Mouse (Mus musculus) limb, embryonic 14.5 days (tissue): Measurements from ENCODE around the gene Rgs7bp. TPM values are rescaled to one million over a fixed set of nuclear protein-coding genes. Genes with fewer than 3 reads are reported as not detected.

Experiments used
- ATAC-seq: fragments of 200-750 bp; cut with Nextera tagmentation; 2 replicates; pipeline ENCODE4 v1.8.0; 2017; ENCODE audit warnings: low read depth, moderate number of reproducible peaks, moderate TSS enrichment; ENCODE audit not compliant: low FRiP score
- DNase-seq: peaks from one replicate; pipeline ENCODE4 v3.0.0-alpha.2; 2015; ENCODE audit warnings: low spot score
- H3K27ac ChIP-seq: fragments of 300-500 bp; sonication (generic); replicated peaks from 2 replicates; pipeline ENCODE4 v1.5.1; 2014; ENCODE audit warnings: low read depth, mild to moderate bottlenecking, low read length, moderate library complexity, mixed read lengths
- H3K27me3 ChIP-seq: fragments of 300-500 bp; sonication (generic); 2 replicates; pipeline ENCODE4 v1.6.1; 2014; ENCODE audit warnings: low read length, mixed read lengths; ENCODE audit not compliant: control insufficient read depth, insufficient read depth
- H3K36me3 ChIP-seq: fragments of 300-500 bp; sonication (generic); 2 replicates; pipeline ENCODE4 v1.6.1; 2014; ENCODE audit warnings: mild to moderate bottlenecking, low read length, moderate library complexity, mixed read lengths; ENCODE audit not compliant: control insufficient read depth, insufficient read depth
- H3K4me1 ChIP-seq: fragments of 300-500 bp; sonication (generic); 2 replicates; pipeline ENCODE4 v1.6.1; 2014; ENCODE audit warnings: antibody characterized with exemption, low read length, mixed read lengths; ENCODE audit not compliant: control insufficient read depth, insufficient read depth
- H3K4me2 ChIP-seq: fragments of 300-500 bp; sonication (generic); replicated peaks from 2 replicates; pipeline ENCODE4 v1.6.1; 2014; ENCODE audit warnings: low read depth, mild to moderate bottlenecking, low read length, moderate library complexity; ENCODE audit not compliant: severe bottlenecking
- H3K4me3 ChIP-seq: fragments of 300-500 bp; sonication (generic); replicated peaks from 2 replicates; pipeline ENCODE4 v1.5.1; 2014; ENCODE audit warnings: low read length
- H3K9ac ChIP-seq: fragments of 300-500 bp; sonication (generic); 2 replicates; pipeline ENCODE4 v1.6.1; 2014; ENCODE audit warnings: mild to moderate bottlenecking, low read depth, low read length, moderate library complexity; ENCODE audit not compliant: severe bottlenecking
- H3K9me3 ChIP-seq: fragments of 300-500 bp; sonication (generic); 2 replicates; pipeline ENCODE4 v1.6.1; 2016; ENCODE audit warnings: low read length; ENCODE audit not compliant: control insufficient read depth
- POLR2A ChIP-seq: fragments of 200-500 bp; IDR thresholded peaks from 2 replicates; pipeline ENCODE4 v1.8.0; 2012; ENCODE audit warnings: inconsistent platforms, mild to moderate bottlenecking, moderate library complexity, borderline replicate concordance; ENCODE audit not compliant: insufficient read depth, insufficient read length; ENCODE audit errors: extremely low read depth
- whole genome bisulfite sequencing: fragments of 180-500 bp; shearing (Covaris S2); extraction: QIAGEN DNeasy Blood & Tissue Kit; methylation state at CpG from one replicate; pipeline ENCODE4 v1.1.7; 2014; 5-methylcytosine and 5-hydroxymethylcytosine counted together
- polyA plus RNA-seq, 2 experiments: library from polyadenylated mRNA; depleted of rRNA in 1 of 2; stranded (reverse) in 1 of 2; unstranded in 1 of 2; fragments of >200 nt; fragmentation: Nextera tagmentation in 1 of 2; extraction: Ambion mirVana in 1 of 2; gene quantifications; 2 replicates each; pipeline versions ENCODE4 v1.2.1 to v1.2.3; 2012 to 2014

The Rgs7bp gene
- polyA plus RNA-seq, 2 experiments, result 3.1 to 4.5 TPM

DNA sequence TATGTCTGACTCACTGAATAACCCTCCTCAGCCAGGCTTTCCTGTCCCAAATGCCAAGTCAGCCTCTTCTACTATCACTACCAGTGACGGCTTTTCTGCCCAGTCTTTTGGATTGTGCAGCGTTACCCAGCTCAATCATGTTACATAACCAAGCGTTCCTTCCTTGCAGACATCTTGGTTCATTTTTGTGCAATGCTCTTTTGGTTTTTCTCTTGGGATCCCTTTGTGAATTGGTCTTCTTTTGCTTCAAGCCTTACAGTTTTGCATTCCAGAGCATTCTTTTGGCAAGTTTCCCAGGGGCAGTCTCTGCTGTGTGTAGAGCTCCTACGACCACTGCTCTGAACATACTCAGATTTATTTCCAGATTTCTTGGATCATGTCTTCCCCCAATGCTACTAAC is 95.0 kb downstream of the Rgs7bp start:
- no peak for ATAC-seq
- Histone ChIP-seq H3K27me3 (no peaks in the 10 kb centered on the region), H3K4me1 (no peaks in the 10 kb centered on the region), H3K4me3 (no peak overlapping the region), H3K4me2 (no peak overlapping the region), H3K36me3 (no peaks in the 10 kb centered on the region), H3K27ac (no peak overlapping the region), H3K9ac (no peak overlapping the region), H3K9me3 (no peaks in the 10 kb centered on the region)
- WGBS, result 58% methylated on average over 4 of the region's 4 CpGs
- TF ChIP-seq POLR2A, result no peak
- DNase-seq, result peak; percentile 37

GRCm38 (mm10) chr13:104947958-104948357 is 106.8 kb downstream of the Rgs7bp start:
- TF ChIP-seq POLR2A, result no peak
- H3K9me3 ChIP-seq, result no peaks in the 10 kb centered on the region
- no peak overlapping the region for H3K9ac ChIP-seq
- under 1% methylated on average over 7 of the region's 7 CpGs for WGBS
- H3K27me3 ChIP-seq, result no peaks in the 10 kb centered on the region
- peak overlapping the region; percentile 38; the same call in 1 of the 2 replicates for H3K4me2 ChIP-seq
- H3K36me3 ChIP-seq, result no peaks in the 10 kb centered on the region
- no peak overlapping the region for H3K27ac ChIP-seq
- H3K4me3 ChIP-seq, result peak overlapping the region; percentile 14; the same call in 1 of the 2 replicates
- DNase-seq (peak; percentile 84), ATAC-seq (peak; percentile 84)
- H3K4me1 ChIP-seq, result no peaks in the 10 kb centered on the region

DNA sequence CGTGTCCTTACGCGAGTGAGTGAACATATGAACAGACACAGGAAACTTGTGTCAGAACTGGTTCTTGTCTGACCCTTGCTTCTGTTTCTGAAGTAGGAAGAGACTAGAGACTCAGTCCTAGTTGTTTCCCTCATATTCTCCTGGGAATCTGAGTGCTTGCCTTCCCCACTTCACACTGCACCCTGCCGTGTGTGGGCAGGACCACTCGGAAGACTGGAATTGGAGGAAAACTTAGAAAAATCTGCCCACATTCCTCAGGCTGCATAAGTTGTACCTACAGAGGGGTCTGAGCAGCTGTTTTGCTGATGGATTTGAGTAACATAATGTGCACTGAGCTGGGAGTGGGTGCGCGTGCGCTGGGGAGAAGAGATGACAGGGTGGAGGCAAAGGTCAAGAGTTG is 114.2 kb downstream of the Rgs7bp start:
- no peak overlapping the region for H3K9ac ChIP-seq
- ATAC-seq (no peak), DNase-seq (no peak)
- peaks cover 14% of the 10 kb centered on the region for H3K4me1 ChIP-seq
- no peak for TF ChIP-seq POLR2A
- H3K27me3 ChIP-seq, result no peaks in the 10 kb centered on the region; the same call in 1 of the 2 replicates
- H3K27ac ChIP-seq, result no peak overlapping the region
- 84% methylated on average over 8 of the region's 8 CpGs for WGBS
- no peaks in the 10 kb centered on the region for H3K9me3 ChIP-seq
- no peak overlapping the region for H3K4me2 ChIP-seq
- no peak overlapping the region for H3K4me3 ChIP-seq
- H3K36me3 ChIP-seq, result no peaks in the 10 kb centered on the region

DNA sequence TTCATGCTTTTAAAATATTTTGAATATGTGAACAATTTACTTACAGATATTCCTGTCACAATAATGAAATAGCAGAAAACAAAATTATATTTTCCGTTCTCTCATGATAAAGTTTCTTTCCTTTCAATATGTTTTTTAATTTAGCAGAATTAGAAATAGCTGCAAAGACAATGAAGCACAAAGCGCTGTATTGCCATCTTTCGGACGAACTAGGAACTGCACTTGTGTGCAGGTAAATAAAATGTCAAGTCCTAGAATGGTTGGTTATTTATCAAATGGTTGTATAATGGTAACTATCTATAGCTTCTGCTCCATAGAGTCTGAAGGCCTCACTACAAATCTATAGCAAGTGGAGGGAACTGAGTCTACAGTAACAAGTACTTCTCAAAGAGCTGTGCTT is 114.9 kb downstream of the Rgs7bp start:
- Histone ChIP-seq H3K4me3 (no peak overlapping the region), H3K4me2 (no peak overlapping the region), H3K27ac (no peak overlapping the region), H3K9ac (no peak overlapping the region), H3K9me3 (no peaks in the 10 kb centered on the region), H3K4me1 (peaks cover 14% of the 10 kb centered on the region), H3K36me3 (no peaks in the 10 kb centered on the region), H3K27me3 (no peaks in the 10 kb centered on the region; the same call in 1 of the 2 replicates)
- DNase-seq, result peak; percentile 75
- 5% methylated on average over 4 of the region's 4 CpGs for WGBS
- TF ChIP-seq POLR2A, result no peak
- ATAC-seq, result no peak

DNA sequence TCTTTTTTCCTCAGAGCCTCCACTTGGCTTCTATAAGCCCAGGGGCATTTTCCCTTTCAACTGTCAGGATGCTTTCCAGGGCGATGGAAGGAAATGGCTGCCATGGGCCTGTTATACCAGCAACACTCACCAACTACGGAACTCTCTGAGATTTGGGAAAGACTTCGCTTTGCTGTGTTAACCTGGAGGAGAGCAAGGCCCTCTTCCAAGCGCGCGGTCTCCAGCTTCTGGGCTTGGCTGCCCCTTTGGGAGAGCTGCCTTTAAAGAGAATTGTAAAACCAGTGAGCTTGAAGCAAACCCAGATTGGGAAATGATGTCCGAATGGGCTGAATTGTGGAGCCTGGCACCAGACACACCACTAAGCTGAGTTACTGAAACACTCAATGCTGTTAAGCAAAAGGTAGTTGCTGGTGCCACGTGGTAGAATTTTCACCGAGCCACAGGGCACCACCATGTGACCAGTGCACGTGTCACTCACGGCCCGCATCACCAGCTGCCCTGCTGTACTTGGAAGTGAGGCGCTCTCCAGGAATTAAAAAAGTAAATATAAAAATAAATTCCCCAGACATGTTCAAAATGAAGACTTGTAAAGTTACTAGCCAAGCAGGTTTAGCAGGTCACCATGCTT is 115.7 kb downstream of the Rgs7bp start:
- peaks cover 14% of the 10 kb centered on the region for H3K4me1 ChIP-seq
- peak; percentile 6 for DNase-seq
- peak overlapping the region; percentile 13; the same call in 1 of the 2 replicates for H3K4me2 ChIP-seq
- 48% methylated on average over 13 of the region's 13 CpGs for WGBS
- no peak for TF ChIP-seq POLR2A
- H3K36me3 ChIP-seq, result no peaks in the 10 kb centered on the region
- H3K9ac ChIP-seq, result no peak overlapping the region
- H3K4me3 ChIP-seq, result no peak overlapping the region
- no peaks in the 10 kb centered on the region; the same call in 1 of the 2 replicates for H3K27me3 ChIP-seq
- ATAC-seq, result peak; percentile 58
- H3K9me3 ChIP-seq, result no peaks in the 10 kb centered on the region
- H3K27ac ChIP-seq, result no peak overlapping the region
